Mouse (Mus musculus) gastrocnemius, adult 2 months (tissue): ENCODE data around the gene Gse1. TPM values are rescaled to one million over a fixed set of nuclear protein-coding genes. Genes with fewer than 3 reads are reported as not detected.
"Not testable (repeated sequence)": the region's sequence is repeated elsewhere in the genome, so short reads cannot be mapped to it uniquely, and the experiment has no call there.

Experiments used
- DNase-seq: peaks from one replicate; pipeline ENCODE4 v3.0.0; 2022
- H3K27ac ChIP-seq: fragments of 200-600 bp; 2 replicates; pipeline ENCODE4 v1.8.1; 2022; ENCODE audit warnings: mild to moderate bottlenecking
- H3K4me3 ChIP-seq: fragments of 200-600 bp; 2 replicates; pipeline ENCODE4 v1.8.1; 2022; ENCODE audit warnings: mild to moderate bottlenecking, moderate library complexity
- CTCF ChIP-seq: fragments of 200-600 bp; IDR thresholded peaks from 2 replicates; pipeline ENCODE4 v1.8.1; 2022; ENCODE audit warnings: antibody characterized with exemption, mild to moderate bottlenecking, moderate library complexity
- intact Hi-C: fragments of 180-260 bp; cut with DNase I; formaldehyde crosslinking; loops from one replicate; pipeline ENCODE4 v1.15.1; 2025
- total RNA-seq, 2 experiments: library from RNA; stranded (reverse); gene quantifications; 2 replicates each; pipeline ENCODE4 v1.2.3; 2021

Gene Gse1
- total RNA-seq, 2 experiments from 2014 or later, result 26.5 to 37.3 TPM

- peak; percentile 58 for TF ChIP-seq CTCF
- DNase-seq, result peak; percentile 48
- Histone ChIP-seq H3K4me3 (no peak overlapping the region), H3K27ac (no peak overlapping the region)
- intact Hi-C loops, result no loop called here
Observed at GRCm38 (mm10) chr8:120327131-120327554, 98.9 kb downstream of the Gse1 start.

GRCm38 (mm10) chr8:120328361-120329022 lies 100.2 kb downstream of the Gse1 start:
- Histone ChIP-seq H3K27ac (no peak overlapping the region), H3K4me3 (no peak overlapping the region)
- intact Hi-C loops, result no loop called here
- DNase-seq, result no peak
- TF ChIP-seq CTCF, result no peak

- H3K27ac ChIP-seq, result no peak overlapping the region
- no peak for DNase-seq
- no peak overlapping the region for H3K4me3 ChIP-seq
- TF ChIP-seq CTCF, result no peak
- intact Hi-C loops, result no loop called here
Observed at GRCm38 (mm10) chr8:120329030-120329748, 100.9 kb downstream of the Gse1 start.

GRCm38 (mm10) chr8:120331027-120331426 lies 102.8 kb downstream of the Gse1 start:
- intact Hi-C loops, result no loop called here
- Histone ChIP-seq H3K27ac (no peak overlapping the region), H3K4me3 (no peak overlapping the region)
- no peak for TF ChIP-seq CTCF
- DNase-seq, result no peak

- peak; percentile 49 for DNase-seq
Observed at GRCm38 (mm10) chr8:120332379-120333229, 104.3 kb downstream of the Gse1 start.

GRCm38 (mm10) chr8:120333681-120334080 lies 105.4 kb downstream of the Gse1 start:
- DNase-seq, result no peak
- TF ChIP-seq CTCF, result no peak
- H3K27ac ChIP-seq, result no peak overlapping the region
- no peak overlapping the region for H3K4me3 ChIP-seq
- intact Hi-C loops, result no loop called here

More at GRCm38 (mm10) chr8:120332379-120333229, 104.3 kb downstream of the Gse1 start:
- TF ChIP-seq CTCF, result peak; percentile 51
- Histone ChIP-seq H3K27ac (no peak overlapping the region), H3K4me3 (no peak overlapping the region)
- intact Hi-C loops, result no loop called here

- DNase-seq, H3K4me3 ChIP-seq, intact Hi-C loops: not testable (repeated sequence)
- H3K27ac ChIP-seq, result peak overlapping the region; percentile 65; the same call in 1 of the 2 replicates
Observed at GRCm38 (mm10) chr8:120334261-120334660, 106.0 kb downstream of the Gse1 start.

GRCm38 (mm10) chr8:120334878-120335261 lies 106.6 kb downstream of the Gse1 start:
- Histone ChIP-seq H3K27ac (peak overlapping the region; percentile 65), H3K4me3 (peak overlapping the region; percentile 62)
- TF ChIP-seq CTCF, result no peak
- intact Hi-C loops, result no loop called here
- no peak for DNase-seq

GRCm38 (mm10) chr8:120335262-120336086 lies 107.2 kb downstream of the Gse1 start:
- Histone ChIP-seq H3K27ac (peak overlapping the region; percentile 65), H3K4me3 (peak overlapping the region; percentile 62)
- intact Hi-C loops, result no loop called here
- TF ChIP-seq CTCF, result no peak
- DNase-seq, result peak; percentile 61

- no peak overlapping the region for H3K4me3 ChIP-seq
- intact Hi-C loops, result no loop called here
- TF ChIP-seq CTCF, result no peak
- no peak overlapping the region for H3K27ac ChIP-seq
- DNase-seq, result no peak
Observed at GRCm38 (mm10) chr8:120336087-120336380, 107.8 kb downstream of the Gse1 start.

DNA sequence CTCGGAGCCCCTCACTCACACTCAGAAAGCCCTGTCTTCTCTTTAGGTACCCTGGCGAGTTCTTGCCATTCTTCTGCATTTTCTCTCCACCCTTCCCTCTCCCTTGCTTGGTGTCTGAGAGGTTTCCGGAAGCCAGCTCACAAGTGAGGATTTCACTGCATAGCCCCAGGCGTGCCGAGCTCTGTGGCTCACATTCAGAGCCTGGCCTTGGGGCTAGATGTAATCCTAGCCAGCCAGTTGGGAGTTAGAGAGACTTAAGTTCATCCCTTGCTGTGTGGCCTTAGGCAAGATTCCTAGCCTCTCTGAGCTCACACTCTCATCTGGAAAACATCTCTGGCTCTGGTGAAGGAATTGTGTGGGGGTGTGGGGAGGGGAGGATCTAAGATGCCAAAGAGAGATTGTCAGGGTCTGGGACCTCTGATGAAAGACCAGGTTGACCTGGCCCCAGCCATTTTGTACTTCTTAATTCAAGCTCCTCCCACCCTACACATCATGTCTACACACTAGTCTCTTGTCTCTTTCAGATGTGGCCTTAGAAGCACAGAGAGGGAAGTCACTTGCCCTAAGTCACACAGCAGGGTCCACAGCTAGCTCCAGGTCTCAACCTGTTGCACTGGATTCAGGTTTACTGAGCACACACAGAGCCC lies 108.8 kb downstream of the Gse1 start:
- H3K4me3 ChIP-seq, result no peak overlapping the region
- no peak overlapping the region for H3K27ac ChIP-seq
- no peak for TF ChIP-seq CTCF
- intact Hi-C loops, result no loop called here
- no peak for DNase-seq

GRCm38 (mm10) chr8:120337627-120338026 lies 109.4 kb downstream of the Gse1 start:
- no peak overlapping the region for H3K4me3 ChIP-seq
- no peak overlapping the region for H3K27ac ChIP-seq
- DNase-seq, result no peak
- TF ChIP-seq CTCF, result no peak
- intact Hi-C loops, result no loop called here
